Mouse (Mus musculus) spleen, postnatal 14 days (tissue): Measurements from ENCODE around the gene Rassf6.
A peak's percentile ranks its signal among the peaks of the same experiment; 100 is the strongest.

ENCODE experiments used
- DNase-seq, 2 experiments: peaks; one replicate each; pipeline ENCODE4 v3.0.0; 2021 to 2022; ENCODE audit warnings: low spot score in 2 of 2

Gene Rassf6

GRCm38 (mm10) chr5:90640286-90641217 is at the start of gene Rassf6:
TSS of gene Rassf6 (minus strand) at chr5:90640657.
- no peak for DNase-seq

GRCm38 (mm10) chr5:90689426-90690128 is 49.1 kb upstream of the Rassf6 start:
- no peak for DNase-seq

- DNase-seq: no peak
Measured at GRCm38 (mm10) chr5:90687913-90688312, 47.5 kb upstream of the Rassf6 start.

GRCm38 (mm10) chr5:90684994-90685393 is 44.5 kb upstream of the Rassf6 start:
- DNase-seq: no peak

- no peak for DNase-seq
Measured at GRCm38 (mm10) chr5:90681842-90682241, 41.4 kb upstream of the Rassf6 start.

GRCm38 (mm10) chr5:90677560-90677959 is 37.1 kb upstream of the Rassf6 start:
- no peak for DNase-seq

- DNase-seq: no peak
Measured at GRCm38 (mm10) chr5:90661852-90662251, 21.4 kb upstream of the Rassf6 start.

GRCm38 (mm10) chr5:90661436-90661835 is 21.0 kb upstream of the Rassf6 start:
- no peak for DNase-seq

GRCm38 (mm10) chr5:90660411-90660810 is 20.0 kb upstream of the Rassf6 start:
- DNase-seq: no peak

- DNase-seq: no peak
Measured at GRCm38 (mm10) chr5:90656681-90657080, 16.2 kb upstream of the Rassf6 start.

GRCm38 (mm10) chr5:90655891-90656290 is 15.4 kb upstream of the Rassf6 start:
- DNase-seq: no peak

- DNase-seq: no peak
Measured at GRCm38 (mm10) chr5:90654798-90655197, 14.3 kb upstream of the Rassf6 start.

- DNase-seq: peak in 1 of 2 experiments; percentile 13
Measured at GRCm38 (mm10) chr5:90652724-90653123, 12.3 kb upstream of the Rassf6 start.

- DNase-seq: no peak
Measured at GRCm38 (mm10) chr5:90650466-90651150, 10.2 kb upstream of the Rassf6 start.

GRCm38 (mm10) chr5:90647473-90647872 is 7.0 kb upstream of the Rassf6 start:
- no peak for DNase-seq

- no peak for DNase-seq
Measured at GRCm38 (mm10) chr5:90646398-90646797, 5.9 kb upstream of the Rassf6 start.

GRCm38 (mm10) chr5:90645579-90645978 is 5.1 kb upstream of the Rassf6 start:
- DNase-seq: no peak

- no peak for DNase-seq
Measured at GRCm38 (mm10) chr5:90641218-90641610, 757 bp upstream of the Rassf6 start.

- DNase-seq: no peak
Measured at GRCm38 (mm10) chr5:90634885-90635284, 5.6 kb downstream of the Rassf6 start.

- no peak for DNase-seq
Measured at GRCm38 (mm10) chr5:90628530-90628929, 11.9 kb downstream of the Rassf6 start.

- DNase-seq: no peak
Measured at GRCm38 (mm10) chr5:90628011-90628410, 12.4 kb downstream of the Rassf6 start.

- DNase-seq: no peak
Measured at GRCm38 (mm10) chr5:90627423-90627822, 13.0 kb downstream of the Rassf6 start.
